Mouse (Mus musculus): Measurements from ENCODE around the gene Stat4. TPM values are rescaled to one million over a fixed set of nuclear protein-coding genes. Genes with fewer than 3 reads are reported as not detected.

Gene Stat4
- 0.24 and 0.28 TPM in 2 replicates for polyA plus RNA-seq (2014; fragmentation: Nextera tagmentation; extraction: Ambion mirVana)

DNA sequence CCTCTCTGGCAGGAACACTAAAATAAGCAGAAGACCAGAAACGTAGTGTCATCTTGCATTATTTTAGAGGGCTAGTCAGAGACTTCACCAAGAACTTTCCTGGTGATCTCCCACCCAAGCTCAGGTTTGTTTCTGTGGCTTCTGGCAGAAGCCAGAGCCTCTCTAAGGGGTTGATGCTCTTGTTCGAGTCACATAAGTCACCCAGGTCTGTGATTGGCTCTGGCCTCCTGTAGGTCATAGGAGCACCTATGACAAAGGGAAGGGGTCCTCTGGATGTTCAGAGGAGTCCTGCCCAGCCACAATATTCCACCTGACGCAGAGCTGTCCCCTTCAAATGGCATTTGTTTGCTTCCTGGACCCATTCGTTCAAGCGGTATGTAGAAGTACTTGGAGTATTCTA lies at the start of gene Stat4:
Gene Stat4, plus strand, starts transcription at position 301 of the 400 bp plus-strand sequence.
- H3K27me3 ChIP-seq (ENCODE audit: control insufficient read depth, insufficient read depth, low read length): no peaks in the 10 kb centered on the region
- no peaks in the 10 kb centered on the region for H3K9me3 ChIP-seq (ENCODE audit: control insufficient read depth, low read length)
- no peak within 1 kb of the TSS for H3K9ac ChIP-seq (replicated peaks; ENCODE audit: low read depth, low read length)
- WGBS: 92% methylated on average over 5 of the region's 5 CpGs
- no peak for ATAC-seq (ENCODE audit: low read depth)
- H3K4me1 ChIP-seq (ENCODE audit: control insufficient read depth, insufficient read depth, low read length): no peaks in the 10 kb centered on the region
- no peak within 1 kb of the TSS for H3K4me3 ChIP-seq (ENCODE audit: low read depth, low read length)
- H3K36me3 ChIP-seq (ENCODE audit: control insufficient read depth, insufficient read depth, low read length): no peaks in the 10 kb centered on the region
- H3K27ac ChIP-seq (ENCODE audit: low read depth, low read length): no peak within 1 kb of the TSS
- H3K4me2 ChIP-seq (ENCODE audit: low read depth, low read length): no peak within 1 kb of the TSS

- Histone ChIP-seq H3K9ac (replicated peaks; ENCODE audit: low read depth, low read length) (no peak overlapping the region), H3K27ac (ENCODE audit: low read depth, low read length) (no peak overlapping the region), H3K4me2 (ENCODE audit: low read depth, low read length) (no peak overlapping the region), H3K9me3 (ENCODE audit: control insufficient read depth, low read length) (no peaks in the 10 kb centered on the region), H3K27me3 (ENCODE audit: control insufficient read depth, insufficient read depth, low read length) (no peaks in the 10 kb centered on the region), H3K36me3 (ENCODE audit: control insufficient read depth, insufficient read depth, low read length) (no peaks in the 10 kb centered on the region), H3K4me3 (ENCODE audit: low read depth, low read length) (no peak overlapping the region), H3K4me1 (ENCODE audit: control insufficient read depth, insufficient read depth, low read length) (no peaks in the 10 kb centered on the region)
- ATAC-seq (ENCODE audit: low read depth): no peak
- 93% methylated on average over 7 of the region's 7 CpGs for WGBS
Measured at GRCm38 (mm10) chr1:51938357-51938756, 48.6 kb upstream of the Stat4 start.

DNA sequence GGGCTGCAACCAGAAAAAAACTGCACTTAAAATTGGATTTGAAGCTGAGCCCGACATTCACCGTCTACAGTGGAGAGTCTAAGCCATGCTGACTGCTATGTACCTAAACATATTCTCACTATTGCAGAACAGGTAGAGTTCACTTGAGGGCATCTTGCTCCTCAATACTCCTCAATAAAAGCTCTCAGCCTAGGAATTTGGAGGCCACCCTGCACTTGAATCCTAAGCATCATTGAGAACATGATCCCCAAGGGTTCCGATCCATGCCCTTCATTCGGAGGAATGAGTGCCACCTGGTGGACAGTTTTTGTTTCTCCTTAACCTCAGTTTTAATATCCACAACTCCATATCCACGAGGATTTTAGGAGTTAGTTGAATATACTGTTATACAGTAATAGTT lies 42.2 kb upstream of the Stat4 start:
- Histone ChIP-seq H3K27me3 (ENCODE audit: control insufficient read depth, insufficient read depth, low read length) (no peaks in the 10 kb centered on the region), H3K4me3 (ENCODE audit: low read depth, low read length) (no peak overlapping the region), H3K4me1 (ENCODE audit: control insufficient read depth, insufficient read depth, low read length) (no peaks in the 10 kb centered on the region), H3K9me3 (ENCODE audit: control insufficient read depth, low read length) (no peaks in the 10 kb centered on the region), H3K27ac (ENCODE audit: low read depth, low read length) (no peak overlapping the region), H3K36me3 (ENCODE audit: control insufficient read depth, insufficient read depth, low read length) (no peaks in the 10 kb centered on the region), H3K4me2 (ENCODE audit: low read depth, low read length) (no peak overlapping the region), H3K9ac (replicated peaks; ENCODE audit: low read depth, low read length) (no peak overlapping the region)
- 44% methylated on average over 5 of the region's 5 CpGs for WGBS
- ATAC-seq (ENCODE audit: low read depth): peak; percentile 54; the same call in 1 of the 2 replicates

DNA sequence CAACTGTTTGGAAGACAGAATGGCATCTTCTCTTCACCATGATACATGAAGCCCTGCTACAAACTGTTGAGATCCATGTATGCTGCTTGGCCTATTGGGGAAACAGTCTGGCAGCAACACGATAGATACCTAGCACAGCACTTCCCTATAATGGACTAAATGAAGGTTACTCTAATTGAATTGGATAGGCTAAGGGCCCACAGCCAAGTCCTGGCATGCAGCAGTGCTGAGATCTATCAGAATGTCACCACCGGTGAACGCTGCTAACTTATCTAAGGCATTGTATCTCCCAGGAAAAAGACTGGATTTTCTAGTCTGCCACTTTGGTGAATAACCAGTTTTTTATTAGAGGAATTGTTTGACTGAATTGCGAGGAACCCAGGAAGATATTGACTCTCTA lies 39.8 kb upstream of the Stat4 start:
- no peak overlapping the region for H3K27ac ChIP-seq (ENCODE audit: low read depth, low read length)
- H3K9ac ChIP-seq (replicated peaks; ENCODE audit: low read depth, low read length): no peak overlapping the region
- ATAC-seq (ENCODE audit: low read depth): no peak
- H3K27me3 ChIP-seq (ENCODE audit: control insufficient read depth, insufficient read depth, low read length): no peaks in the 10 kb centered on the region
- H3K4me1 ChIP-seq (ENCODE audit: control insufficient read depth, insufficient read depth, low read length): no peaks in the 10 kb centered on the region
- no peaks in the 10 kb centered on the region for H3K36me3 ChIP-seq (ENCODE audit: control insufficient read depth, insufficient read depth, low read length)
- H3K9me3 ChIP-seq (ENCODE audit: control insufficient read depth, low read length): no peaks in the 10 kb centered on the region
- WGBS: 77% methylated on average over 4 of the region's 4 CpGs
- no peak overlapping the region for H3K4me3 ChIP-seq (ENCODE audit: low read depth, low read length)
- H3K4me2 ChIP-seq (ENCODE audit: low read depth, low read length): no peak overlapping the region

- Histone ChIP-seq H3K36me3 (ENCODE audit: control insufficient read depth, insufficient read depth, low read length) (no peaks in the 10 kb centered on the region), H3K9ac (replicated peaks; ENCODE audit: low read depth, low read length) (no peak overlapping the region), H3K4me3 (ENCODE audit: low read depth, low read length) (no peak overlapping the region), H3K4me1 (ENCODE audit: control insufficient read depth, insufficient read depth, low read length) (no peaks in the 10 kb centered on the region), H3K4me2 (ENCODE audit: low read depth, low read length) (no peak overlapping the region), H3K27me3 (ENCODE audit: control insufficient read depth, insufficient read depth, low read length) (no peaks in the 10 kb centered on the region), H3K27ac (ENCODE audit: low read depth, low read length) (no peak overlapping the region), H3K9me3 (ENCODE audit: control insufficient read depth, low read length) (no peaks in the 10 kb centered on the region)
- ATAC-seq (ENCODE audit: low read depth): no peak
- WGBS: 96% methylated on average over 2 of the region's 2 CpGs
Measured at GRCm38 (mm10) chr1:51964647-51965046, 22.3 kb upstream of the Stat4 start.

- H3K9ac ChIP-seq (replicated peaks; ENCODE audit: low read depth, low read length): no peak overlapping the region
- no peaks in the 10 kb centered on the region for H3K9me3 ChIP-seq (ENCODE audit: control insufficient read depth, low read length)
- H3K27ac ChIP-seq (ENCODE audit: low read depth, low read length): no peak overlapping the region
- H3K4me2 ChIP-seq (ENCODE audit: low read depth, low read length): no peak overlapping the region
- H3K36me3 ChIP-seq (ENCODE audit: control insufficient read depth, insufficient read depth, low read length): no peaks in the 10 kb centered on the region
- no peak overlapping the region for H3K4me3 ChIP-seq (ENCODE audit: low read depth, low read length)
- H3K27me3 ChIP-seq (ENCODE audit: control insufficient read depth, insufficient read depth, low read length): no peaks in the 10 kb centered on the region
- no peaks in the 10 kb centered on the region for H3K4me1 ChIP-seq (ENCODE audit: control insufficient read depth, insufficient read depth, low read length)
- WGBS: 24% methylated on average over 1 of the region's 1 CpGs
- ATAC-seq (ENCODE audit: low read depth): no peak
Measured at GRCm38 (mm10) chr1:51968994-51969393, 18.0 kb upstream of the Stat4 start.

DNA sequence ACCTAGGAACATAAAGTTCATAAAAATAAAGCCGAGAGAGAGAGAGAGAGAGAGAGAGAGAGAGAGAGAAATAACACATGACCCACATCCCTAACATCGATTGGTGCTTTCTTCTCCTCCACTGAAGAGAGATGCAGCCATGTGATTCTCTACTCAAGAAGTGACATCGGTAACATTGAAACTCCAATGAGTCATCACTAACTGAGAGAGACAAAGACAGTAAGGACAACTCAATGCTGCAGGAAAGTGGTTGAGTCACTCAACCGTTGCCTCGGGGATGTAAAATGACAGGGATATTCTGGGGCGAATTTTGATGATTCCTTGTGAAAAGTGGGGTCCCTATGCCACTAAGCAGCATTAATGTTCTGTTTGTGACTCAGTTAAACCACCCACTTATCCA lies 16.8 kb upstream of the Stat4 start:
- no peaks in the 10 kb centered on the region for H3K9me3 ChIP-seq (ENCODE audit: control insufficient read depth, low read length)
- no peaks in the 10 kb centered on the region for H3K27me3 ChIP-seq (ENCODE audit: control insufficient read depth, insufficient read depth, low read length)
- no peaks in the 10 kb centered on the region for H3K36me3 ChIP-seq (ENCODE audit: control insufficient read depth, insufficient read depth, low read length)
- ATAC-seq (ENCODE audit: low read depth): no peak
- no peak overlapping the region for H3K27ac ChIP-seq (ENCODE audit: low read depth, low read length)
- 89% methylated on average over 6 of the region's 6 CpGs for WGBS
- no peaks in the 10 kb centered on the region for H3K4me1 ChIP-seq (ENCODE audit: control insufficient read depth, insufficient read depth, low read length)
- H3K9ac ChIP-seq (replicated peaks; ENCODE audit: low read depth, low read length): no peak overlapping the region
- no peak overlapping the region for H3K4me2 ChIP-seq (ENCODE audit: low read depth, low read length)
- H3K4me3 ChIP-seq (ENCODE audit: low read depth, low read length): no peak overlapping the region

DNA sequence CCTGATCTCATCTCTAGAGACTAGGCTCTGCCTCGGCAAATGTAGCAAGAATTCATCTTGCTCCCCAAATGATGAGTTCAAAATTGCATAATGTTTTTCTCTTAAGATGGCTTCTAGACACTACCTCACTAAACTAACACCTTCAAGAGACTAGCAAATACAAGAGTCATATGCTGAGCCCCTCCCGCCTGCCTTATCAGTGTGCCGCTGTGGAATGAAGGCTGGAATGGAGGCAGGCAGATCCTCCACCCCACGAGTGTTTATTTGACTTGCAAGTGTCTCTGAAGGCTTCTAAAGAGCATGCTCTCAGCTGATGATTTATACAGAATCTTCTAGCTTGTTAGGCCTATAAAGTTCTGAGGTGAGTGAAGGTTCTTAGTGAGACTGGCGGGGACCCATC lies 11.4 kb upstream of the Stat4 start:
- no peak for ATAC-seq (ENCODE audit: low read depth)
- no peak overlapping the region for H3K9ac ChIP-seq (replicated peaks; ENCODE audit: low read depth, low read length)
- H3K27ac ChIP-seq (ENCODE audit: low read depth, low read length): no peak overlapping the region
- 83% methylated on average over 5 of the region's 5 CpGs for WGBS
- H3K4me2 ChIP-seq (ENCODE audit: low read depth, low read length): no peak overlapping the region
- no peak overlapping the region for H3K4me3 ChIP-seq (ENCODE audit: low read depth, low read length)
- H3K4me1 ChIP-seq (ENCODE audit: control insufficient read depth, insufficient read depth, low read length): no peaks in the 10 kb centered on the region
- H3K9me3 ChIP-seq (ENCODE audit: control insufficient read depth, low read length): no peaks in the 10 kb centered on the region
- no peaks in the 10 kb centered on the region for H3K36me3 ChIP-seq (ENCODE audit: control insufficient read depth, insufficient read depth, low read length)
- H3K27me3 ChIP-seq (ENCODE audit: control insufficient read depth, insufficient read depth, low read length): no peaks in the 10 kb centered on the region

DNA sequence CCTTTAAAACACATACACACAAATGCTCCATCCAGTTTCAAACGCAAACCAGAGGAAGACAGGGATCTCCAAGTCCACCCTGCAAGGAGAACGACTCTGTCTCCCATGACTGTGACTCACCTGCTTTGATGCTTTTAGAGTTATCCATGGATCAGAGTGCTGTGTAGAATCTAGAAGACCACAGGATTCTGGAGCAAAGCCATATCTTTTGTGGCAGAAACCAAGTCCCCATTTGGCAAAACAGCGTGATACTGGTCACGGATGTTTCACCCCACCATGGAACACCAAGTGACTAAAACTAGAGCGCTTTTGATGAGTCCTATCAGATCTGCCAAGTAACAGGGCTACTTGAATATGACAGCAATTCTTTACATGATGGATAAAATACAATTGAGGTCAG lies 7.9 kb upstream of the Stat4 start:
- WGBS: 88% methylated on average over 5 of the region's 5 CpGs
- H3K36me3 ChIP-seq (ENCODE audit: control insufficient read depth, insufficient read depth, low read length): no peaks in the 10 kb centered on the region

More for the DNA sequence above, 7.9 kb upstream of the Stat4 start:
- Histone ChIP-seq H3K27ac (ENCODE audit: low read depth, low read length) (no peak overlapping the region), H3K4me3 (ENCODE audit: low read depth, low read length) (no peak overlapping the region), H3K4me2 (ENCODE audit: low read depth, low read length) (no peak overlapping the region), H3K4me1 (ENCODE audit: control insufficient read depth, insufficient read depth, low read length) (no peaks in the 10 kb centered on the region), H3K9ac (replicated peaks; ENCODE audit: low read depth, low read length) (no peak overlapping the region), H3K27me3 (ENCODE audit: control insufficient read depth, insufficient read depth, low read length) (no peaks in the 10 kb centered on the region), H3K9me3 (ENCODE audit: control insufficient read depth, low read length) (no peaks in the 10 kb centered on the region)
- ATAC-seq (ENCODE audit: low read depth): no peak
